Mouse (Mus musculus): Measurements from ENCODE around the gene Ankrd60.

The Ankrd60 gene

DNA sequence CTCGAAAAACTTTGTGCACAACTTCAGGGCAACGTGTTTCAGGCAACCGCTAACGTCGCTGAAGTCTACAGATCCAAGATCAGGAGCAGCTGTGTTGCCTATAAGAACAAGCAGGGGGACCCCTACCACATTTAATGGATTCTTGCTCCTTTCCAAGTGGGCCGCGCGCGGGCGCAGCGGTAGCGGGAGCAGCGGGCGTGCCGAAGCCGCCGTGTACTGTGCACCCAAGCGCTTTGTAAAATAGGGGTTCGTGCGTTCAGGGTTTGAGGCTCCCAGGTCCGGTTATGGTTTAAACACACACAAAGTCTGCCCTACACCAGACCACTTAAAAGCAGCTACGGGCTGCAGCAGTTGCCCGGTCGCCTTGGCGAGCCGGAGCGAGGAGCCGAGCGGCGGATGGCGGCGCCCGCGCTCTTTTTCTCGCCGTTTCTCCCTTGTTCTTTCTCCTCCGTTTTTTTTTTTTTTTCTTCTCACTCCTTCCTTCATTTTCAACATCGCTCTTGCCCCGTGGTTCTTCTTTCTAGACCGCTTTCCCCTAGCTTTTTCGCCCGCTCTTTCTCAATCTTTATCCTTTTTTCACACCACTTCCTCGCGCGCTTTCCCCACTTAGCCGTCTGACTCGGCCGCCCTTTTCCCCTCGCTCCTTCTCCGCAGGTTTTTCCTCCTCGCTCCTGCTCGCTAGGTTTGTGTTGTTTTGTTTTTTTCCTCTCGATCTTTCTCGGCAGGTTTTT lies 7.4 kb upstream of the Ankrd60 start:
- CTCF ChIA-PET: interaction anchor here (0.6 to 1.4 kb wide), 4 partner anchors 9 to 1089 kb away, joined by 3 to 4 read pairs (median 3); no protein-coding TSS in a partner anchor

DNA sequence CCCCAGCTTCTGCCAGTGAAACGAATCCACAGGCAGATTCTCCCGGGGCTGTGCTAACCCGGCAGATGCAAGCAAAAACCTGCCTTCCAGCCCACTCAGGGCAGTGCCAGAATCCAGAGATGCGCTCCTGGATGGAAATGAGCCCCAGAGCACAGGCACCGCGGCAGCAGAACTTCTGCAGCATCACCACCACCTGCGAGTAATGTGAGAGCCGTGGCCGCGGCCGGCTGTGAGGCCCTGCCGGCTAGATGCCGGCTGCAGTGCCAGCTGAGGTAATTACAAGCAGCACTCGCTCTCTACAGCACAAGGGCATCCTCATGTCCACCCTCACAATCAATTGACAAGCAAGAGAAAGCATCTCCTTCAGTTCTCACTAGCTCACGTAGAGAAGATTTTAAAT lies 6.2 kb upstream of the Ankrd60 start:
- CTCF ChIA-PET: no interaction called here

DNA sequence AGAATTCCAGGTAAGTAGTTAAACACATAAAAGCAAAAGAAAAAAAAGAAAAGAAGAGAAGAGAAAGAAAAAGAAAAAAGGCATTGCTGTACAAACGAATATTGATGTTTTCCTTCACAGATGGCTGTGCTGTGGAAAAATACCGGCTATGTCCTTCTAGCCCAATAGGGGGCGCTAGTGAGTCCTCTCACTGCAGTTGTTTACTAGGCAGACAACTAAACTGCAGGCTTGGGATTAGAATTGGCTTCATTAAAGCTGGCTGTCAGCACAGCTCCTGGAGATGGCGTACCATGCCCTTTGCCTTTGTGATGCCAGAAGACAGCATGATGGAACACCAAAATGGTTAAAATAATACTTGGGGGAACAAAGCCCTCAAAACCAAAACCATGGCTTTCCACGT lies 5.3 kb upstream of the Ankrd60 start:
- CTCF ChIA-PET: interaction anchor here (0.7 kb wide), 1 partner anchor 1014 kb away, joined by 5 read pairs; no protein-coding TSS in a partner anchor

DNA sequence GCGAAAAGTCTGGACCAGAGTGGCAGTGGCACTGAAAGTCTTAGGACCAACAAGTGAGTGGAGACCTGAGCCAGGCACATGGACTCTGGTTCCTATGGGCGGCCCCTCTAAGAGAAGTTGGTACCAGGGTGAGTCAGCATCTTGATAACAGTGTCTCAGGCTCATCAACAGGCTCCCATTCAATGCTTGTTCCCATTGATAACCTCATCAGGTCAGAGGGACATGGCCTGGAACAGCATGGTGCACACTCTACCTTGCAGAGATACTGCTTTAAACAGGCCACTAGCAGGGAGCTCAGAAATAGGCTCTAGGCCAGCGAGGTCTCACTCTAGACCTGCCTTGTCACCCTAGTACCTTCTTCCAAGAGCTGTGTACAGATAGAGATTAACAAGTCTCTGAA lies 4.7 kb upstream of the Ankrd60 start:
- CTCF ChIA-PET: no interaction called here

DNA sequence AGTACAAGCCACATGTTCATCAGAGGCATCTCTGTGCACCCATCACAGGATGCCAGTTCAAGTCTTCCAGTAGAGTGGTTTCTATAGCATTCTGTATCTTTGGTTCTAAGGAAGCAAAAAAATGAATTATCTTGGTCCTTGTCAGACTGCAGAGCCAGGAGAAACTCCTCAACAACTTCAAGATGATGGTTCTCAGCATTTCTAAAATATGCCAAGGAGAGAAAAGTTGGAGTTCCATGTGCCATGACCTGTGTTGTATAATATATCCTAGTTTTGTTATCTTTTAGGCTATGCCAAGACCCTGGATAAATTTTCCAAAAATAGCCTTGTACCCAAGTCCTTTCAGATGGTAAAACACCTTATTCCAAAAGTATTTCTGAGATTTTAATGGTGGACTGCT lies 2.9 kb upstream of the Ankrd60 start:
- CTCF ChIA-PET: no interaction called here

DNA sequence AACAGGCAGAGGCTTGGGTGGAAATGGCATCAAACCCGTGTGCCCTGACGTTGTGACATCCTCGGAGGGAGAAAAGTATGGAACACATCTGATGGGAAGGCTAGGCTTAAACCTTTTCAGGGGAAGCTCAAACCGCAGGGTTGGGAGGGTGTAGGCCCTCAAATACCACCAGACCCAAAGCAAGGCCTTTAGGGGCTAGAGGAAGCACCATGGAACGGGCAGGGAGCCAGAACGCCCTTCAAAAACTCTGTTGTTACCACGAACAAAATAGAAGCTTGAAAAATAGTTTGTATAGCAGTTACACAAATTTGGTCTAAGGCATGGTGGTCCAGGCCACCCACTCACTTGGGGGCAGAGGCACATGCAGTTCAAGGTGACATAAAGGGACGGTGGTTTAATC lies 430 bp upstream of the Ankrd60 start:
- CTCF ChIA-PET: no interaction called here

DNA sequence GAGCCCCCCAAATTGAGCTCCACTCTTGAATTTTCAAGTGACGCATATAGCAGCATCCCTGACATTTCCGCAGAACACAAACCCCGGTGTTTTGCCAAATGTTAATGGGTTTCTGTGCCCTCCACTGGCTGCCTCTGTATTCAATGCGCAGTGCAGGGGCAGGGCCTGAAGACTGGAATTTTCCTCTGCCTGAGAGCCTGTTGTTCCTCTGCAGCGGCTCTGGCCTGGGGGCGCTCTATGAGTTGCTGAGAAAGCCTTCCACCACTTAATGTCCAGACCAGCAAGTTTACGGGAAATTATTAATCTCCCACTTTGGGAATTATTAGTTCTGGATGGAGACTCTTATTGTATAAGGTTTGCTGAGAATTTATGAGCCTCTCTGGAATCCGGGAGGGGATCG lies 14.0 kb downstream of the Ankrd60 start:
- CTCF ChIA-PET: interaction anchor here (0.6 to 0.7 kb wide), 2 partner anchors 13 to 14 kb away, joined by 3 to 4 read pairs; partner anchors contain the start of gene Ankrd60

DNA sequence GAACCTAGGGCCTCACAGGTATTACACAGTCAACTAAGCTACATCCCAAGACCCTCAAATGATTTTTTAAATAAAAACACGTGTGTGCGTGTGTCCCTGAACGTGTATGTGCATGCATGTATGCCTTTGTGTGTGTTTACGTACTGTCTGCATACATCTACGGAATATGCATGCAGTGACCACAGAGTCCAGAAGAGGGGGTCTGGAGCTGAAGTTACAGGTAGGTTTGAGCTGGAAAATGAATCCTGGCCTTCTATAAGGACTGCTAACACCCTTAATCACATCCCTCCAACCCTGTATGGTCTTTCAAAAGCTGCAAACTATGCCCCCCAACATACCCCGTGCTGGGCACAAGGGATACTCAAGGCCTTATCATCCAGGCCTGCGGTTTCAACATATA lies 14.8 kb downstream of the Ankrd60 start:
- CTCF ChIA-PET: no interaction called here

DNA sequence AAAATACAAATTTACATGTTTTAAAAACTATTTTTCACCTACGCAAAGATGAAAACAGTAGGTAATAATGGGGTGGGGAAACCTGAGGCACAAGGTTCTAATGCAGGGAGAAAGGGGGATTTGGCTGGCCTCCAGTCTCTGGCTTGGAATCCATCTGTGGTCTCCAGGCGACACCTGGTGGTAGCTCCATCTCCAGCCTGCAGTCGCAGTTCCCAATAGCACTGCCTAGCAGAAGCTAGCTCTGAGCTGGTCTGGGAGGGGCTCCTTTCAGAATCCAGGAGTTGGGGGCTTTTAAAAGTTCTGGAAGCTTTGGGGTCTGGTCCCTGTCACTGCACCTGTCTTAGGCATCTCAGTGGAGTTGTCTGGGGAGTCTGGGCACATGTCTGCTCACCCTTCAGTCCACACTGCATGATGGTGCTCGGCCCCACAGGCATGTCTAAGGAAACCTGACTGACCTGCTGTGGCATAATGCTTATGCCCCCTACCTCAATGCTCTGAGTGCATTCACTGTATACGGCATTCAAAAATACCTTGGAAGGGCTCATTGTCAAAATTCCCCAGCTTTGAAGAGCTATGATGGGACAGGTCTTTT lies 16.2 kb downstream of the Ankrd60 start:
- CTCF ChIA-PET: interaction anchor here (0.6 to 2.5 kb wide), 4 partner anchors 9 to 971 kb away, joined by 3 to 11 read pairs (median 3); no protein-coding TSS in a partner anchor

DNA sequence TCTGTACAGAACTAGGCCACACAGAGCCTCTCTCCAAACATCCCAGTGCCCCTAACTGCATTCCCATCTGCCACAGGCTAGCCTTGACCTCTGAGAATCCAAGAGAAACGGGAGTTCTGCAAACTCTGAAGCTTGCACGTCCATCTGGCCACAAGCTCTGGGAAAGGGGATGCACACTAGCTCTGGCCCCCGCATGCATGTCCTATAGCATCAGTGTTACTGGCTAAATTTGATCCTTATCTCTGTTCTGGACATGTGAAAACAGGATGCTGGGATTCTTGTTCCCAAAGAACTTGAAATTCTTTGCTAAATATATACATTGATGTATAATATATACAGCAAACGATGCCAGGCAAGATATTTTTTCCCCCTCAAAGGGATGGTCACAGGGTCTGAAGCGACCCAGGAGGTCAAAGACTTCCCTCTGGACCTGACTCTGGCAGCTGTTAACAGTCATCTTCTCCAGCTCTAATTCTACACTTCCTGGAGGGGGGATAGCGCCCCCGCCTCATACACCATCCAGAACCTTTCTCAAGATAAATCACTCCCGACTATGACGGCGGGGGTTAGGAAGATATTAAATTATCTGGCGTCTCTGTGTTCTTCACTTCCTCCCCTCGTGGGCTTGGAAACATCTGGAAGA lies 19.3 kb downstream of the Ankrd60 start:
- CTCF ChIA-PET: no interaction called here

DNA sequence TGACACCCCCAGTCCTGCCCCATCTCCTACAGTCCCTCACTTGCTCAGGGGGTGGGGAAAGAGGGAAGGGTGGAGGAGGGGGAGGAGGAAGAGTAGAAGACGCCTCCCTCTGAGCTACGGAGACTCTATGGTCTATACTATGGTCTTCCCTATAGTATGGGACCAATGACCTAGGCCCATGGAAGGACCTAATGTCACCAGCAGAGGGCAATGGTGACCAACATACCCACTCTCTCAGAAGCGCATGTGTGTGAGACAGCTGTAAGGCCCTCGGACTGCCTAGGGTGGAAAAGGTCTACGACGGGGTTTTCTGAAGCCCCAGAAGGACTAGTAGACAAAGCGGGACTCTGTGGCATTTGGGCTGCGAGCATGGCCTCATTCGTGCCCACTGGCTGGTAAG lies 24.3 kb downstream of the Ankrd60 start:
- CTCF ChIA-PET: interaction anchor here (1.0 to 1.1 kb wide), 2 partner anchors 8 to 316 kb away, joined by 3 read pairs; no protein-coding TSS in a partner anchor

DNA sequence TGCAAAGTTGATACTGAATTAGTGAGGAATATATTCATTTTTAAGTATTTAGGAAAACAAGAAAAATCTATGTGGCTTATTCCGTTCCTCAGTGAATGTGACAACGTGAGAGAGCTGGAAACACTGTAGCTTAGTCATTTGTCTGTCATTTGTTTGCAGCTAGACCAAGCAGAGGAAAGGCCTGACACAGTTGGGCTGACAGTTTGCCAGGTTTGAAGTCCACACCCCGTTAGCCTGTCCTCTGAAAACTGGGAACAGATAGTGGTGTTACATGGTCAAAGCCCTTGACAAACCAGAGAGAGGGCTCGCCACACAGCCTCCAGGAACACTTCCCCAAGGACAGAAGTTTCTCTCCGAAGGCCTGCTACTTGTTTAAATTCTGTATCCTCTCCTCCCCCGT lies 27.5 kb downstream of the Ankrd60 start:
- CTCF ChIA-PET: no interaction called here

DNA sequence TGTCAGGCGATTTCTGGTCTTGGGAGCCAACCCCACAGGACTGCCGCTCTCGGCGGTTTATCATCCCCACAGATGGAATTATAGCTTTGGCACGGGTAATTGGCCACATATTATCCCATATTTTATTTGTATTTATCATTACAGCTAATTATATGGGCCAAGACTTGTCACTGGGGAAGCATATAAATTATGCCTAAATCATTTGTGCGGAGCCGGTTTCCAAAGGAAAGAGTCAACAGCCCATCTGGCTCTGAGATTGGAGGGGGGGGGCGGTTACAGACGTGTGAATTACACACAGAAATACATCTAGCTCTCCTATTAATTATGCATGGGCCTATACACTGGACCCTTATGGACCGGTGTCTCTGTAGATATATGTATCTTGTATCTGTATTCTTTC lies 28.9 kb downstream of the Ankrd60 start:
- CTCF ChIA-PET: interaction anchor here (0.7 kb wide), 1 partner anchor 319 kb away, joined by 3 read pairs; no protein-coding TSS in a partner anchor

DNA sequence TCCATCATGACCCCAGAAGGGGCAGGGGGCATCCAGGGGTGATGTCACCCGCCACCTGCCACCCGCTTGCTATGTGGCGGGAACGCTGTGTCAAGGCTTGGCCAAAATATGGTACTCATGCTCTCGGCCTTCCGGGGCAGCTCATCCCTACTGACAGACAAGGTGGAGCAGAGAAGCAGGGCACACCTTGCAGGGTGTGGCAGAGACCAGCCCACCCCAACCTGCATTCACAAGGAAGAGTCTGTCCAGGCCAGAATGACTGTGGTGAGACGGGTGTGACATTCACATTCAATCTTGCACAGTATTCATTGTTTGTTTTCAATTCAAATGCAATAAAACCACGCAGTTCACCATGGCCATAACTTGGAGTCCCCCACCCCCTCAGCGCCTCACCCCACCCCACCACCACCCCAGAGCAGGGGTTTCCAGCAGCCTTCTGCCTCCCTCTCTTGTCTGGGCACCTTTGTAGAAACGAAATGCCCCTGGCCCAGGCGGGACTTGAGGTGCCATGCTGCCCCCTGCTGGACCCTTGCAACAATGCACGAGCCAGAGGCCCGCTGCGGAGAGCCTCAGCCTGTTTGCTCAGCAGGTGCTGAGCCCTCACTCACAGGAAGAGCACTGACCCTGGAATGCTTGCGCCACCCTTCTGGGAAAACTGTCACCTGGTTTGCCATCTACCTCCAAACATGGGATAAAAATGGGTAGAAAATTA lies 32.0 kb downstream of the Ankrd60 start:
- CTCF ChIA-PET: interaction anchor here (0.5 to 1.3 kb wide), 2 partner anchors 323 to 360 kb away, joined by 3 to 4 read pairs; no protein-coding TSS in a partner anchor

DNA sequence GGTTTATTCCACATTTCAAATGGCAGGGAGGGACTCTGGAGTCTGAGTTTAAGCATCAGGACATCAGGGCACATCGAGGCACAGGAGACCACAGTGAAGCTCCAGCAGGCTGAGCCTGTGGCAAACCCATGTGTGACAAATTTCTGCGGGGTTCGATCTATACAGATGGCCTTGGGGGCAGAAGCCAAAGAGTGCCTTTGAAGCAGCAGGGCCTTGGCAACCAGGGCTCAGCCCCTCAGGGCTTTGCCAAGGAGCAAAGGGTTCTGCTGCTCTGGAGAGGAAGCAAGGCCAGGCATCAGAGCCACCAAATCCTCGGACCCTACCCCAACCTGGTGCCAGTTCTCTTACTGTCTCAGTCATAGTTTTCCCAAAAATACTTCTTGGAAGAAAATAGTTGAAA lies 35.4 kb downstream of the Ankrd60 start:
- CTCF ChIA-PET: no interaction called here

DNA sequence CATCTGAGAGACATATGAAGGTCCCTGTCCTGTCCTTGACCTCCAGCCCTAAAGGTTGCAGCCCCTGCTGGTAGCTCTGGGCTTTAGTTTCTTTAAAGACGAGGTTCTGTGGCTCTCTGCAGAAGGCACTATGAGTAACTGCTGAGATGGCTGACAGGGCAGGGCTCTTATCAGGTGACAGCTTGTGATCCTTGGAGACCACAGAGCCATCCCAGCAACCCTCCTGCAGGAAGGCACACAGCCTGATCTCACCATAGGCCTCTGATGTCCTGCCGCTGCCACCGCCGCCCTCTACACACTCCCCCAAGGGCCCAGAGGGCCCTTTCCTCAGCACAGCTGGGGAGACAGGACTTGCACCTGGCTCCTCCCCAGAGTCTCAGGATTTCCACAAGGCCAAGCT lies 36.4 kb downstream of the Ankrd60 start:
- CTCF ChIA-PET: no interaction called here

DNA sequence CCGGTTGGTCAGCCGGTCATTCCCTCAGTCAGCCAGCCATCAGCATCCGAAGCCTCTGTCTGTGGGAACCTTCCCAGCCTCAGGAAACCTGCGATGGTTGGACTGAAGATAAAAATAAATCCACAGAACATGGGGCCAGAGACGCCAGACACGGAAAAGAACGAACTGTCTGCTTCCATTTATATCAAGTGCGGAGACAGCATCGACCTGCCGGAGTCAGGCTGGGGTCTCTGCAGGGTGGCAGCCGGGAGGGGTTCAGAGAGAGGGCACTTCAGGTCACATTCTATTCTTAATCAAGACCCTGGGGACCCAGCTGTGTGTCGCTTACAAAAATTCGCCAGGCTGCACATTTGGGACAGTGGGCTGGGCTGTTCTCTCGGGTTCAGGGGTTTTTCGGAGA lies 38.4 kb downstream of the Ankrd60 start:
- CTCF ChIA-PET: interaction anchor here (0.8 kb wide), 1 partner anchor 310 kb away, joined by 4 read pairs; no protein-coding TSS in a partner anchor

DNA sequence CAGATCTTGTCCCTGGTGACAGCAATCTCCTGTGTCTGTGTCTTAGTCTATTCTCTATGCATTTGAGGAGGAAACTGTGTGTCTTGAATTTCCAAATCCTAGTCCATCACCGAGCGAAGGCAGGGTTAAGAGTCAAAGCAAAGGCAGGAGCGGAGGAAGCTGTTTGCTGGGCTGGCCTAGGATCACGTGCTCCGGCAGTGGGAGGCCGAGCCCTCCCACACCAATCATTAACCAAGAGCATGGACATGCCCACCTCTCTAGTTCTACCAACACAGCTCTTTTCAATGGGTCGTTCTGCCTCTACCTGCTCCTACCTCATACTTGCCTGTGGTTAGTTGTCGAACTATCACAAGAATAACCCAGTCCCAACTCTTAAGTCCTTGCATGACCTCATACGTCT lies 42.3 kb downstream of the Ankrd60 start:
- CTCF ChIA-PET: interaction anchor here (0.6 kb wide), 2 partner anchors 36 to 336 kb away, joined by 4 to 7 read pairs; no protein-coding TSS in a partner anchor

DNA sequence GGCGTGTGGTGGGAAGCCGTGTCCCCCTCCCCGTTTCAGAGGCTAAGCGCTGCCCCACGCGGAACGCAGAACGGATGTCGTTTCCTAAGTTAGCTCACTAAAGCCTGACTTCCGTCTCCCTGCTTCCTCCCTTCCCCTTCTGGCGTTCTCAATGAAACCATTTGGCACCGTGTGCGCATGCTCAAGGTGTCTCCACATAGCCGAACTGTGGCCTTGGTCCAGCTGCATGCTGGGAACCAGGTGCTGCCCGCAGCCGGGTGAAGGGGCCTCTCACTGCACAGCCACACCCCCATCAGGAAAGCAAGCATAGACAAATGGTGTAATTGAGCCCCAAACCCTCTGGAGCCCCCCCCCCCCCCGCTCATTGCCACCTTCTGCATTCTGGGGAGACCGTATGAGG lies 42.8 kb downstream of the Ankrd60 start:
- CTCF ChIA-PET: interaction anchor here (0.6 kb wide), 2 partner anchors 36 to 335 kb away, joined by 4 to 7 read pairs; no protein-coding TSS in a partner anchor

DNA sequence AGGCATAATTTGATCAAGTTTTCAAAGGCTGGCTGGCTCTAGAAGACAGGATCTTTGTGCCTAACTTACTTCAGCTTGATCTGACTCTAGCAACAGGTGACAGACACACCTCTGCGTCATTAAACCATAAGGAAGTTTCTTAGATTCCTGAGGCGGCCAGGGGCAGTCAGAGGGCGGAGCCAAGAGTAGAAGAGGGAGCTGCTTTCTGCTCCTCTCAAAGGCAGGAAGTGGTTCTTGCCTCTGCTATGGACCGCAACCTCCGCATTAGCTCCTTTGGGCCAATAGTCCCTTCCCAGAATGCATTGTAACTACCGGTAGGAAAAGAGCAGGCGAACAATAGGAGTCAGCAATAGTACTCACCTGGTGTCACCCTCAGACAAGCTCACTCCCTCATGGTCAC lies 43.6 kb downstream of the Ankrd60 start:
- CTCF ChIA-PET: interaction anchor here (0.5 to 0.7 kb wide), 2 partner anchors 32 to 487 kb away, joined by 3 to 7 read pairs; no protein-coding TSS in a partner anchor

DNA sequence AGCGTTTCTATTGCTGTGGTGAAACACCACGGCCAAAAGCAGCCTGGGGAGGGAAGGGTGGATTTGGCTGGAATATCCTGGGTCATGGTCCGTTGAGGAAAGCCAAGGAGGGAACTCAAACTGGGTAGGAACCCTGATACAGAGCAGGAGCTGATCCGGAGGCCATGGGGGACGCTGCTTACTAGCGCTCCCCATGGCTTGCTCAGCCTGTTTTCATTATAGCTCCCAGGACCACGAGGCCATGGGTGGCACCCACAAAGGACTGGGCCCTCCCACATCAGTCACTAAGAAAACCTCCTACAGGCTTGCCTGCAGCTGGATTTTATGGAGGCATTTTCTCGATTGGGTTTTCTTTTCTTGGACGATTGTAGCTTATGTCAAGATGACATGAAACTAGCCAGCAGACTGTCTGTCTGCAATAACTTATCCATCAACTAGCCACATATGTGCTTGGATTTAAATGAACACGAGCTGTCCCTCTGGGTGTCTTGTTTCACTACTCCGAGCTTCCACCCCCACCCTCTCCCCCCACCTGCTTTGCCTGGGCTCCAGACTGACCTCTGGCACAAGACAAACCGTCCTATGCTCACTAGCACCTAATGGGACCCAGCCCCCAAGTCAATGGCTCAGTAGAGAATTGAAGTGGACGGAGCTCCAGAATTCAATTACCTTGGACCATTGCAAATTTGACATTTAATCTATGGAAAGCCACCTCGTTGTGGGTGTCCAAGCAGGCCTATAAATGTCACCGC lies 45.3 kb downstream of the Ankrd60 start:
- CTCF ChIA-PET: no interaction called here

All from spleen, embryonic (tissue).